Mouse (Mus musculus) midbrain, embryonic 14.5 days (tissue): ENCODE results near the gene Ube2dnl1. TPM values are rescaled to one million over a fixed set of nuclear protein-coding genes. Genes with fewer than 3 reads are reported as not detected.

Experiments used
- ATAC-seq: fragments of 200-750 bp; cut with Nextera tagmentation; 2 replicates; pipeline ENCODE4 v1.8.0; 2017; ENCODE audit warnings: moderate number of reproducible peaks, moderate library complexity; ENCODE audit not compliant: low FRiP score, low TSS enrichment
- DNase-seq: peaks from one replicate; pipeline ENCODE4 v3.0.0-alpha.2; 2015
- H3K27ac ChIP-seq: fragments of 300-500 bp; sonication (generic); replicated peaks from 2 replicates; pipeline ENCODE4 v1.5.1; 2014; ENCODE audit warnings: mild to moderate bottlenecking, low read depth, low read length, moderate library complexity
- H3K27me3 ChIP-seq: fragments of 300-500 bp; sonication (generic); 2 replicates; pipeline ENCODE4 v1.6.1; 2014; ENCODE audit warnings: low read length, control low read depth, mixed read lengths; ENCODE audit not compliant: control insufficient read depth, insufficient read depth
- H3K36me3 ChIP-seq: fragments of 300-500 bp; sonication (generic); 2 replicates; pipeline ENCODE4 v1.6.1; 2014; ENCODE audit warnings: low read length, control low read depth; ENCODE audit not compliant: control insufficient read depth, insufficient read depth
- H3K4me1 ChIP-seq: fragments of 300-500 bp; sonication (generic); 2 replicates; pipeline ENCODE4 v1.6.1; 2014; ENCODE audit warnings: mild to moderate bottlenecking, antibody characterized with exemption, low read length, control low read depth; ENCODE audit not compliant: control insufficient read depth, insufficient read depth
- H3K4me2 ChIP-seq: fragments of 300-500 bp; sonication (generic); 2 replicates; pipeline ENCODE4 v1.6.1; 2014; ENCODE audit warnings: mild to moderate bottlenecking, low read length, moderate library complexity
- H3K4me3 ChIP-seq: fragments of 300-500 bp; sonication (generic); replicated peaks from 2 replicates; pipeline ENCODE4 v1.5.1; 2014; ENCODE audit warnings: low read depth, low read length
- H3K9ac ChIP-seq: fragments of 300-500 bp; sonication (generic); replicated peaks from 2 replicates; pipeline ENCODE4 v1.6.1; 2014; ENCODE audit warnings: mild to moderate bottlenecking, low read length, moderate library complexity
- H3K9me3 ChIP-seq: fragments of 300-500 bp; sonication (generic); 2 replicates; pipeline ENCODE4 v1.6.1; 2016; ENCODE audit warnings: low read length, control low read depth, mixed read lengths; ENCODE audit not compliant: control insufficient read depth
- WGBS: fragments of 180-500 bp; shearing (Covaris S2); extraction: QIAGEN DNeasy Blood & Tissue Kit; methylation state at CpG from one replicate; pipeline ENCODE4 v1.1.7; 2014; 5-methylcytosine and 5-hydroxymethylcytosine counted together
- polyA plus RNA-seq: library from polyadenylated mRNA; unstranded; fragments of >200 nt; fragmentation: Nextera tagmentation; extraction: Ambion mirVana; gene quantifications from 2 replicates; pipeline ENCODE4 v1.2.1, GENCODE M21; 2014

Gene Ube2dnl1
- polyA plus RNA-seq, result not detected in 2 replicates

DNA sequence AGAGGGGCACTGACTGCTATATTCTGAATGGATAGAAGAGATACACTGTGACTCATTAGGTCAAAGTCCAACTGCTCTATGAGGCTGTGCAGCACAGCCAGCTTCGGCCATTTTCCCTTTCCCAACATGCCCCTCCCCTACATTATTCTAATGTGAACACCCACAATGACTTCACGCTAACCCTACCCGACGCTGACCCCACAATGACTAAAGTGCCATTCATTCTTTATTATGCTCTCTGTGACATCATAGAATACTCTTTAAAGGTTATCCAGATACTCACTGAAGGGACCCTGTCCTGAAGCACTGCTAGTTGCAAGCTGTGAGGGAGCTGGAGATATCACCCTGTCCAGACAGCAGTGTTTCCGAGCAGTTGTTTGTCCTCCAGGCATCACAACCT, at the start of gene Ube2dnl1:
TSS of gene Ube2dnl1 (plus strand) at position 301 of the 400 bp plus-strand sequence.
- H3K9me3 ChIP-seq, result no peaks in the 10 kb centered on the region
- DNase-seq (no peak), ATAC-seq (no peak)
- no peaks in the 10 kb centered on the region for H3K36me3 ChIP-seq
- 83% methylated on average over 5 of the region's 5 CpGs for WGBS
- H3K4me1 ChIP-seq, result no peaks in the 10 kb centered on the region
- no peak within 1 kb of the TSS for H3K27ac ChIP-seq
- H3K9ac ChIP-seq, result no peak within 1 kb of the TSS
- no peak within 1 kb of the TSS for H3K4me3 ChIP-seq
- H3K4me2 ChIP-seq, result no peak within 1 kb of the TSS
- H3K27me3 ChIP-seq, result no peaks in the 10 kb centered on the region

- Histone ChIP-seq H3K36me3 (no peaks in the 10 kb centered on the region), H3K27me3 (no peaks in the 10 kb centered on the region), H3K9ac (no peak overlapping the region), H3K4me3 (no peak overlapping the region), H3K4me1 (no peaks in the 10 kb centered on the region), H3K4me2 (no peak overlapping the region), H3K27ac (no peak overlapping the region), H3K9me3 (no peaks in the 10 kb centered on the region)
- DNase-seq (no peak), ATAC-seq (no peak)
Measured at GRCm38 (mm10) chrX:114895489-114895888, 9.3 kb upstream of the Ube2dnl1 start.

DNA sequence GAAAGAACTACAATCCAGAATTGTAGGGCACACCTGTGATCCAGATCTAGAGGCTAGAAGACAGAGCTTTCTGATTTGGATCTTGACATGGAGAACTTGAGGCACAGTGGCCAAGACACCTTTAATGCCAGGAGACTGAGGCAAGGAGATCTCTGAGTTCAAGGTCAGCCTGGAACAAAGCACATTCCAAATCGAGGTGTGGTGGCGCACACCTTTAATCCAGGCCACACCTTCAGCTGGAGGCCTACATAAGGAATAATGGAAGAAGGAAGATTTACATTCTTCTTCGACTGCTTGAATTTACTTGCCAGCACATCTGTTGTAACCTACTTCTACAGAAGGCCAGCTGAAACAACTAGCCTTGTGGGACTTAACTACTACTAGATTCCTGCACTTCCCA, 7.3 kb upstream of the Ube2dnl1 start:
- Histone ChIP-seq H3K9ac (no peak overlapping the region), H3K4me3 (no peak overlapping the region), H3K27ac (no peak overlapping the region), H3K4me2 (no peak overlapping the region), H3K27me3 (no peaks in the 10 kb centered on the region), H3K4me1 (no peaks in the 10 kb centered on the region), H3K36me3 (no peaks in the 10 kb centered on the region), H3K9me3 (no peaks in the 10 kb centered on the region)
- WGBS, result 87% methylated on average over 3 of the region's 3 CpGs
- ATAC-seq, result no peak
- no peak for DNase-seq

DNA sequence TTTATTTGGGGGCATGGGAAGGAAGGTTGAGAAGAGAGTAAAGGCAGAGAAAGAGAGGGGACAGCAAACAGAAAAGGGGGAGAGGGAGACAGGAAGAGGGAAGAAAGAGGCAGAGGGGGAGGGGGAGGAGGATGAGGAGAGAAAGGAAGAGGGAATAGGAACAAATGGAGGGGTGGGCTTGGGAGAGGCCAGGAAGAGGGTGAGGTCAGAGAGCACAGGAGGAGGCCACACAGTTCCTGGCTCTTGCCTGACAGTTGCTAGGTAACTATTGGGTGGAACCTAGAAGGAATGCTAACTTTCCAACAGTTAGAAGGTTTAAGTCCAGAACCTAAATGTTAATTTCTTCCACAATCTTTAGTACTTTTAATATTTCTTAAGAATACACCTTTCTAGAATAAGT, 1.4 kb upstream of the Ube2dnl1 start:
- H3K9me3 ChIP-seq, result no peaks in the 10 kb centered on the region
- no peak overlapping the region for H3K9ac ChIP-seq
- ATAC-seq, result no peak
- no peak for DNase-seq
- H3K4me2 ChIP-seq, result no peak overlapping the region
- no peaks in the 10 kb centered on the region for H3K36me3 ChIP-seq
- H3K4me3 ChIP-seq, result no peak overlapping the region
- no peaks in the 10 kb centered on the region for H3K4me1 ChIP-seq
- no peak overlapping the region for H3K27ac ChIP-seq
- H3K27me3 ChIP-seq, result no peaks in the 10 kb centered on the region

- Histone ChIP-seq H3K9ac (no peak within 1 kb of the TSS), H3K9me3 (no peaks in the 10 kb centered on the region), H3K36me3 (no peaks in the 10 kb centered on the region), H3K27ac (no peak within 1 kb of the TSS), H3K4me2 (no peak within 1 kb of the TSS), H3K27me3 (no peaks in the 10 kb centered on the region), H3K4me1 (no peaks in the 10 kb centered on the region), H3K4me3 (no peak within 1 kb of the TSS)
- ATAC-seq (no peak), DNase-seq (no peak)
- WGBS, result 84% methylated on average over 1 of the region's 1 CpGs
Measured at GRCm38 (mm10) chrX:114907282-114907681, 2.5 kb downstream of the Ube2dnl1 start, which contains the start of gene Ube2dnl2. Ube2dnl2 (plus strand) TSS chrX:114907582.

GRCm38 (mm10) chrX:114955066-114955465, 50.3 kb downstream of the Ube2dnl1 start:
- no peak overlapping the region for H3K27ac ChIP-seq
- no peak overlapping the region for H3K9ac ChIP-seq
- DNase-seq, result no peak
- H3K36me3 ChIP-seq, result no peaks in the 10 kb centered on the region
- WGBS, result 19% methylated on average over 1 of the region's 1 CpGs
- H3K4me1 ChIP-seq, result no peaks in the 10 kb centered on the region
- H3K27me3 ChIP-seq, result no peaks in the 10 kb centered on the region
- no peak overlapping the region for H3K4me3 ChIP-seq
- H3K9me3 ChIP-seq, result no peaks in the 10 kb centered on the region
- no peak overlapping the region for H3K4me2 ChIP-seq
- ATAC-seq, result no peak

Other genes with a start within 250 kb of the Ube2dnl1 start
- gene Ube2dnl2, start 2.6 kb downstream of the Ube2dnl1 start, polyA plus RNA-seq, result not detected in 2 replicates